In genomic region chr2:102052951-102053660, GRCm38 (mm10) we compare ENCODE assay signal across 8 mouse cellular contexts.
DNase-seq lines count a peak whose midpoint lies in the region; ATAC-seq and TF ChIP-seq lines count a peak whose summit lies in the region.
"Had no signal": no experiment of that assay in that cellular context is flagged by ENCODE, and none has a peak within 500 bp of the region (broad histone marks: within the 10 kb centered on the region; RNA-seq: fewer than 3 reads in every experiment).

No protein-coding gene starts in this region.

- H3K36me3 ChIP-seq in heart, embryonic 15.5 days, result no peaks in the 10 kb centered on the region
- H3K36me3 ChIP-seq in liver, postnatal 0 days (replicated peaks; ENCODE audit: insufficient read depth, low read length), result no peaks in the 10 kb centered on the region

- H3K4me3 ChIP-seq in heart, embryonic 15.5 days, result no peak overlapping the region
- no peak overlapping the region for H3K4me3 ChIP-seq in liver, postnatal 0 days (ENCODE audit: low read depth, low read length)
- H3K4me3 ChIP-seq: limb, embryonic 12.5 days had no signal

- H3K4me2 ChIP-seq in heart, embryonic 15.5 days, result no peak overlapping the region
- no peak overlapping the region for H3K4me2 ChIP-seq in liver, postnatal 0 days (ENCODE audit: low read depth, low read length)
- H3K4me2 ChIP-seq: limb, embryonic 12.5 days had no signal

- H3K27me3 ChIP-seq in heart, embryonic 15.5 days, result no peaks in the 10 kb centered on the region
- no peaks in the 10 kb centered on the region for H3K27me3 ChIP-seq in liver, postnatal 0 days (ENCODE audit: insufficient read depth, low read length)
- H3K27me3 ChIP-seq: limb, embryonic 12.5 days had no signal

- DNase-seq in urinary bladder, postnatal 14 days (ENCODE audit: low spot score), result peak; percentile 14
- no peak for DNase-seq in urinary bladder, postnatal 10 days (ENCODE audit: low spot score)
- peak; percentile 83 to 86 for DNase-seq in cerebellum, adult 18-20 months
- no peak for DNase-seq in liver, postnatal 0 days
- peak; percentile 88 for DNase-seq in telencephalon, adult 2 months (ENCODE audit: low read depth, low spot score)
- no peak for DNase-seq in ovary, postnatal 14 days (ENCODE audit: low spot score)

- 51% methylated on average over 10 of the region's 10 CpGs for WGBS in heart, embryonic 15.5 days
- 57% methylated on average over 10 of the region's 10 CpGs for WGBS in liver, postnatal 0 days (ENCODE audit: insufficient replicate concordance)

- no peaks in the 10 kb centered on the region for H3K9me3 ChIP-seq in heart, embryonic 15.5 days (replicated peaks)
- H3K9me3 ChIP-seq in liver, postnatal 0 days (ENCODE audit: low read length), result no peaks in the 10 kb centered on the region
- H3K9me3 ChIP-seq: limb, embryonic 12.5 days had no signal

- ATAC-seq in heart, embryonic 15.5 days (replicated peaks; ENCODE audit: insufficient number of reproducible peaks, insufficient read depth, low FRiP score, low read depth), result peak; percentile 57; the same call in 1 of the 2 replicates
- peak; percentile 66 for ATAC-seq in liver, postnatal 0 days

- H3K9ac ChIP-seq in heart, embryonic 15.5 days, result no peak overlapping the region
- no peak overlapping the region for H3K9ac ChIP-seq in liver, postnatal 0 days (replicated peaks)
- H3K9ac ChIP-seq: limb, embryonic 12.5 days had no signal

- TF ChIP-seq CTCF in liver, postnatal 0 days (IDR thresholded peaks at IDR 0.05; ENCODE audit: low read depth), result no peak

- 0 out of 2 replicates have a peak overlapping the region, but pooled peaks have one; percentile 13 for H3K27ac ChIP-seq in heart, embryonic 15.5 days
- H3K27ac ChIP-seq in liver, postnatal 0 days (ENCODE audit: low read depth), result no peak overlapping the region
- H3K27ac ChIP-seq: limb, embryonic 12.5 days had no signal

- no peak for TF ChIP-seq EP300 in liver, postnatal 0 days (IDR thresholded peaks at IDR 0.05; ENCODE audit: low read depth)

- peaks cover 11% of the 10 kb centered on the region for H3K4me1 ChIP-seq in heart, embryonic 15.5 days (replicated peaks)
- H3K4me1 ChIP-seq in liver, postnatal 0 days (ENCODE audit: insufficient read depth), result peaks cover 11% of the 10 kb centered on the region

Comparison
In these comparisons a context has a peak if more than half of its experiments do, and no peak if none do; other contexts are left out.
1. DNase-seq: peak in urinary bladder, postnatal 14 days (single experiment), cerebellum, adult 18-20 months (2 of 2) and telencephalon, adult 2 months (single experiment); none in urinary bladder, postnatal 10 days (single experiment), liver, postnatal 0 days (single experiment) and ovary, postnatal 14 days (single experiment).